Mouse (Mus musculus) midbrain, postnatal 0 days (tissue): ENCODE measurements around the gene Sytl2. TPM values are rescaled to one million over a fixed set of nuclear protein-coding genes. Genes with fewer than 3 reads are reported as not detected.

Experiments used
- ATAC-seq: fragments of 200-750 bp; cut with Nextera tagmentation; 2 replicates; pipeline ENCODE4 v1.8.0; 2017; ENCODE audit warnings: moderate number of reproducible peaks, mild to moderate bottlenecking, moderate TSS enrichment, moderate library complexity; ENCODE audit not compliant: low FRiP score
- DNase-seq: peaks from one replicate; pipeline ENCODE4 v3.0.0-alpha.2; 2015; ENCODE audit warnings: low spot score
- H3K27ac ChIP-seq: fragments of 300-500 bp; sonication (generic); 2 replicates; pipeline ENCODE4 v1.5.1; 2014; ENCODE audit warnings: low read depth, mild to moderate bottlenecking, low read length, mixed read lengths
- H3K27me3 ChIP-seq: fragments of 300-500 bp; sonication (generic); 2 replicates; pipeline ENCODE4 v1.6.1; 2014; ENCODE audit warnings: low read length, control low read depth, mixed read lengths; ENCODE audit not compliant: insufficient read depth
- H3K36me3 ChIP-seq: fragments of 300-500 bp; sonication (generic); 2 replicates; pipeline ENCODE4 v1.6.1; 2014; ENCODE audit warnings: low read length, control low read depth, mixed read lengths; ENCODE audit not compliant: insufficient read depth
- H3K4me1 ChIP-seq: fragments of 300-500 bp; sonication (generic); 2 replicates; pipeline ENCODE4 v1.6.1; 2014; ENCODE audit warnings: mild to moderate bottlenecking, control low read depth, antibody characterized with exemption, low read length, mixed read lengths; ENCODE audit not compliant: insufficient read depth
- H3K4me2 ChIP-seq: fragments of 300-500 bp; sonication (generic); 2 replicates; pipeline ENCODE4 v1.6.1; 2014; ENCODE audit warnings: low read depth, mild to moderate bottlenecking, low read length, mixed read lengths; ENCODE audit not compliant: poor library complexity, severe bottlenecking
- H3K4me3 ChIP-seq: fragments of 300-500 bp; sonication (generic); 2 replicates; pipeline ENCODE4 v1.5.1; 2014; ENCODE audit warnings: low read depth, mild to moderate bottlenecking, low read length, moderate library complexity
- H3K9ac ChIP-seq: fragments of 300-500 bp; sonication (generic); replicated peaks from 2 replicates; pipeline ENCODE4 v1.6.1; 2014; ENCODE audit warnings: mild to moderate bottlenecking, low read length, moderate library complexity, mixed read lengths; ENCODE audit not compliant: poor library complexity, severe bottlenecking
- H3K9me3 ChIP-seq: fragments of 300-500 bp; sonication (generic); 2 replicates; pipeline ENCODE4 v1.6.1; 2016; ENCODE audit warnings: low read length, control low read depth
- CTCF ChIP-seq: IDR thresholded peaks from 2 replicates; pipeline ENCODE4 v1.5.1; 2016; ENCODE audit warnings: antibody characterized with exemption, mild to moderate bottlenecking
- WGBS: fragments of 180-500 bp; shearing (Covaris S2); extraction: QIAGEN DNeasy Blood & Tissue Kit; methylation state at CpG from one replicate; pipeline ENCODE4 v1.1.7; 2014; 5-methylcytosine and 5-hydroxymethylcytosine counted together
- polyA plus RNA-seq: library from polyadenylated mRNA; unstranded; fragments of >200 nt; fragmentation: Nextera tagmentation; extraction: Ambion mirVana; gene quantifications from 2 replicates; pipeline ENCODE4 v1.2.1, GENCODE M21; 2015
- total RNA-seq: library from RNA; depleted of rRNA; stranded (reverse); fragments of >200 nt; gene quantifications from 2 replicates; pipeline ENCODE4 v1.2.3, GENCODE M21; 2014

The Sytl2 gene
- total and polyA plus RNA-seq, 2 experiments from 2014 or later = 8.7 to 11.0 TPM

DNA sequence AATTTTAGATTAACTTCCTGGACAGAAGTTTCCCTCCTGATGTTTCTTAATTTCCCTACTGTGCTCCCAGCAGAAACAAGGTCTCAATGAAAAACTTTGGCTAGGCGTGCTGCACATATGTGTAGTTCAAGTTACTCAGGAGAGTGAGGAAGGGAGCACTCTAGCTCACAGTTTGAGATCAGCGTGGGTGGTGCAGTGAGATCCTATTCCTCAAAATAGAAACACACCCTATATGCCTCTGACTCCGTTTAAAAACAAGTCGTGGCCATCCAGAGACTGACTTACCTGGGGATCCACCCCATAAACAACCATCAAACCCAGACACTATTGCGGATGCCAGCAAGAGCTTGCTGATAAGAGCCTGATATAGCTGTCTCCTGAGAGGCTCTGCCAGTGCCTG lies 47.0 kb downstream of the Sytl2 start:
- ATAC-seq (no peak), DNase-seq (no peak)
- Histone ChIP-seq H3K9me3 (no peaks in the 10 kb centered on the region), H3K4me2 (no peak overlapping the region), H3K9ac (no peak overlapping the region), H3K4me1 (no peaks in the 10 kb centered on the region), H3K36me3 (no peaks in the 10 kb centered on the region), H3K27me3 (no peaks in the 10 kb centered on the region), H3K27ac (no peak overlapping the region), H3K4me3 (no peak overlapping the region)
- TF ChIP-seq CTCF = no peak
- WGBS = 88% methylated on average over 5 of the region's 5 CpGs

DNA sequence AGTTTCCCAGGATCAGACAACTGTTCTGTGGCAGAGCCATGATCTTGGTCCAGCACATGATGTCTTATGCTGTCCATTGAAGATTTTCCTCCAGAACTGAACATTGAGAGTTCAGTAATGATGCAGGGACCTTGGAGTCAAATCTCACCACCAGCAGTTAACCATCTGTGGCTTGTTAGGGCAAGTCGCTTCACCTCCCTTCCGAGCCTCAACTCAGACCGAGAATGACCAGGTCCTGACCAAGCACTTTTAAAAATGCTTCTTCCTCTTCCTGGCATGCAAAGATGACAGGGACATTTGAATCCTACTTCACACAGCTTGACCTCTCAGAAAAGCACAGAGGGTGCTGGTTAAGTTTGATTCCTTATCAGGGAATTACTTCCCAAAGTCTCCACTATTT lies 50.1 kb downstream of the Sytl2 start:
- H3K9ac ChIP-seq = no peak overlapping the region
- H3K4me2 ChIP-seq = no peak overlapping the region
- H3K9me3 ChIP-seq = no peaks in the 10 kb centered on the region
- no peaks in the 10 kb centered on the region for H3K36me3 ChIP-seq
- H3K4me1 ChIP-seq = no peaks in the 10 kb centered on the region
- WGBS = 91% methylated on average over 3 of the region's 3 CpGs
- no peaks in the 10 kb centered on the region for H3K27me3 ChIP-seq
- no peak overlapping the region for H3K27ac ChIP-seq
- DNase-seq = no peak
- no peak overlapping the region for H3K4me3 ChIP-seq
- no peak for ATAC-seq
- no peak for TF ChIP-seq CTCF

DNA sequence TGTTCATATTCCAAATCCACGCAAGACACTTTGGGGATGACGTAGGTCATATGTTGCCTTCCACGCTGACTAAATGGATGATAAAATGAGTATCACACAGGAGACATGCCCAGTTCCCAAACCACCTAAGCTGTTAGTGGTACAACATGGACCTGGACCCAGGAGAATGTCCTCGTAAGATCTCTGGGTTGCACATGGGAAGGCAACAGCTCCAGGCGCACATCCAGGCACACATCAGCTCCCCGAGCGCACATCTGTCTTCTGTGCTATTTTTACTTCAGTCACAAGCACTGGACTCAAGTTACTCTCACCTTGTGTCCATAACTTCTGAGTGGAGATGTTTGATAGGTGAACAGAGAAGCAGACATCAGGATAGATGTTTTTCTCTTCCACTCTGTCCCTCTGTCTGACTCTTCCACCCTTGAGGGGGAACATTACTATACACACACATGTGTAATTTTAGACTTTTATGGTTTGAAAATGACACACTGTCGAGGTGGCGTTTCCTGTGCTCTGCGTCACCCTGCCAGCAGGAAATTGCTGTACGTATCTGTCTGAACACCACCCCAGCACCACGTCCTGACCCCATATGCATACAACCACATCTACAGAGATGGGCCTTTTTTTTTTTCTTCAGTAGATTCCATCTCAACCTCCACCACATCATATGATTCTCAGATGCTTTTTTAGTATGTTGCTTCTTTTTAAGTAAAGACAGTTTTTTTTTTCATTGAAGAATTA lies 51.6 kb downstream of the Sytl2 start:
- no peak overlapping the region for H3K4me2 ChIP-seq
- ATAC-seq (no peak), DNase-seq (no peak)
- no peak overlapping the region for H3K4me3 ChIP-seq
- H3K4me1 ChIP-seq = no peaks in the 10 kb centered on the region
- H3K27me3 ChIP-seq = no peaks in the 10 kb centered on the region
- H3K9me3 ChIP-seq = no peaks in the 10 kb centered on the region
- TF ChIP-seq CTCF = no peak
- H3K9ac ChIP-seq = no peak overlapping the region
- 93% methylated on average over 12 of the region's 12 CpGs for WGBS
- no peaks in the 10 kb centered on the region for H3K36me3 ChIP-seq
- no peak overlapping the region for H3K27ac ChIP-seq

DNA sequence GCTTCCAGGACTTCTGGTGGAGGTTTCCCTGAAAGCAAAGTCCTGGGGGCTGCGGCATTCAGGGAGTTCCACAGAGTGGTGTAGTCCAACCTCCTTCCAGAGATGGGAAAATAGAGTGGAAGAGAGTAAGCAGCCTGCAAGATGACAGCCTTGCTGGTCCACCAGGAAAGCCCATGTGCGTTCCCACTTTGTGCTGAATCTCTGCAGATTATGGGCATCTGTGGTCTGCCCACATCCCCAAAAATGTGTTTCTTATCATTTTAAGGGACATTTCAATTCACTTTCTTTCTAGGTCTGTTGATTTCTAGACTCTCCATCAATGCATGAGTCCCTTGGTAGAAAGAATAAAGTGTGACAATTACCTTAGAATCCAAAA lies 52.2 kb downstream of the Sytl2 start:
- H3K9me3 ChIP-seq = no peaks in the 10 kb centered on the region
- WGBS = 95% methylated on average over 2 of the region's 2 CpGs

DNA sequence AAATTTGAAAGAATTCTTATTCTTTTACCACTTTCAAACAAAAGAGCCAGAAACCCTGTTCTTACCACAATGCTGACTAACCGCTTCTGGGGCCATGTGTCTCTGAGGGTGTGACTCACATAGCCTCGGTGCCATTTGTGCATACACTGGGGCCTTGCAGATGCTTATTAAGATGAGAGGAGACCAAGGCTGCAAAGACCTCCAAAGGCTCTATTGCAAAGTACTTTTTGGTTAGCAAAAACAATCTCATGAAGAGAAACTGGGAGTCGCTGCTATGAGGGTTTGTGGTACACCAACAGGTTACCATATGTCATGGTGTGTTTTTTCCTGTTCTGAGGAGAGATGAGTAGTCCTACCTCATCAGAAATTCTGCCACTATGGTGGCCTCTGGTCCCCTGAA lies 53.4 kb downstream of the Sytl2 start:
- H3K36me3 ChIP-seq = no peaks in the 10 kb centered on the region
- WGBS = 85% methylated on average over 3 of the region's 3 CpGs
- no peak for TF ChIP-seq CTCF
- no peak overlapping the region for H3K4me3 ChIP-seq
- H3K27ac ChIP-seq = no peak overlapping the region
- ATAC-seq (no peak), DNase-seq (no peak)
- H3K4me2 ChIP-seq = no peak overlapping the region
- no peaks in the 10 kb centered on the region for H3K27me3 ChIP-seq
- no peaks in the 10 kb centered on the region for H3K9me3 ChIP-seq
- no peak overlapping the region for H3K9ac ChIP-seq
- H3K4me1 ChIP-seq = no peaks in the 10 kb centered on the region

More for the DNA sequence above, 52.2 kb downstream of the Sytl2 start:
- Histone ChIP-seq H3K9ac (no peak overlapping the region), H3K27me3 (no peaks in the 10 kb centered on the region), H3K4me3 (no peak overlapping the region), H3K27ac (no peak overlapping the region), H3K4me1 (no peaks in the 10 kb centered on the region), H3K36me3 (no peaks in the 10 kb centered on the region), H3K4me2 (no peak overlapping the region)
- no peak for TF ChIP-seq CTCF
- ATAC-seq (no peak), DNase-seq (no peak)

DNA sequence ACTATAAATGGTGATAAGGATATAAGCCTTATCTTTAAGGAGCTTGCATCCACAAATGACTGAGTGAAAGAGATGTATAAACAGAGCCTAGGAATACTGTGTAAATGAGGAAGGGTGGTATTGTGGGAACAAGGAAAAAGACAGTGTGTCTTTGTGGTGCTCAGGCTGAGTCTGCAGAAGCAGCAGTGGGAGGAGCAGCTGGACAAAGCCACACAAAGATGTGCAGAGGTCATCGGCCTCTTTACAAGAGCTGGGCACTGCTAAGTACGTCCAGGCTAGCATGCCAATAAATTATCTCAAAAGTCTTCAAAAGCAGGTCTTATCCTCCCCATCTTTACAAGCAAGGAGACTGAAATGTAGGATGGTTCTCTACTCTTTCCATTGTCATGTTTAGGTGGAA lies 53.9 kb downstream of the Sytl2 start:
- TF ChIP-seq CTCF = no peak
- Histone ChIP-seq H3K9ac (no peak overlapping the region), H3K36me3 (no peaks in the 10 kb centered on the region), H3K4me2 (no peak overlapping the region), H3K27ac (no peak overlapping the region), H3K4me3 (no peak overlapping the region), H3K27me3 (no peaks in the 10 kb centered on the region), H3K4me1 (no peaks in the 10 kb centered on the region), H3K9me3 (no peaks in the 10 kb centered on the region)
- 60% methylated on average over 2 of the region's 2 CpGs for WGBS
- ATAC-seq (no peak), DNase-seq (no peak)
